Mouse (Mus musculus) myocyte (in vitro differentiated cells): ENCODE measurements around the gene Plekhh3. TPM values are rescaled to one million over a fixed set of nuclear protein-coding genes. Genes with fewer than 3 reads are reported as not detected.

Experiments used
- H3K27me3 ChIP-seq: one replicate; pipeline ENCODE4 v1.6.1; 2011; ENCODE audit not compliant: control insufficient read depth, insufficient read depth, insufficient read length
- H3K36me3 ChIP-seq: one replicate; pipeline ENCODE4 v1.6.1; 2011; ENCODE audit not compliant: control insufficient read depth, insufficient read depth
- H3K4me2 ChIP-seq: one replicate; pipeline ENCODE4 v1.6.1; 2011; ENCODE audit warnings: low read depth, control low read depth
- H3K4me3 ChIP-seq: one replicate; pipeline ENCODE4 v1.5.1; 2011; ENCODE audit warnings: mild to moderate bottlenecking, control low read depth, moderate library complexity
- H3K79me2 ChIP-seq: one replicate; pipeline ENCODE4 v1.6.1; 2011; ENCODE audit not compliant: control insufficient read depth, insufficient read depth
- H3ac ChIP-seq: one replicate; pipeline ENCODE4 v1.6.1; 2011; ENCODE audit not compliant: control insufficient read depth, insufficient read length
- CEBPB ChIP-seq: IDR thresholded peaks from 2 replicates; pipeline ENCODE4 v1.6.1; 2011; ENCODE audit warnings: mild to moderate bottlenecking, moderate library complexity; ENCODE audit not compliant: poor library complexity, insufficient read depth, severe bottlenecking
- E2F4 ChIP-seq: IDR thresholded peaks from one replicate; pipeline ENCODE4 v1.6.1; 2011; ENCODE audit warnings: mild to moderate bottlenecking, control low read depth, moderate library complexity; ENCODE audit not compliant: insufficient read depth
- MAX ChIP-seq: IDR thresholded peaks from one replicate; pipeline ENCODE4 v1.6.1; 2011; ENCODE audit warnings: low read depth, mild to moderate bottlenecking, control low read depth
- MYOD1 ChIP-seq, 3 experiments: IDR thresholded peaks; one replicate each; pipeline ENCODE4 v1.6.1; 2011; ENCODE audit warnings: control low read depth in 2 of 3, low read depth in 2 of 3, mild to moderate bottlenecking in 2 of 3, moderate library complexity in 1 of 3; ENCODE audit not compliant: insufficient read length in 2 of 3, control insufficient read depth in 1 of 3
- MYOG ChIP-seq, 3 experiments: IDR thresholded peaks; one replicate each; pipeline ENCODE4 v1.6.1; 2011; ENCODE audit warnings: control low read depth in 2 of 3, low read depth in 2 of 3, mild to moderate bottlenecking in 2 of 3; ENCODE audit not compliant: insufficient read length in 2 of 3, control insufficient read depth in 1 of 3, insufficient read depth in 1 of 3
- POLR2A ChIP-seq: IDR thresholded peaks from one replicate; pipeline ENCODE4 v1.6.1; 2011; ENCODE audit warnings: low read depth, mild to moderate bottlenecking, control low read depth, moderate library complexity; ENCODE audit not compliant: insufficient read length
- POLR2AphosphoS2 ChIP-seq: IDR thresholded peaks from one replicate; pipeline ENCODE4 v1.6.1; 2011; ENCODE audit warnings: low read depth, control low read depth; ENCODE audit not compliant: insufficient read length
- REST ChIP-seq: IDR thresholded peaks from one replicate; pipeline ENCODE4 v1.6.1; 2011; ENCODE audit warnings: mild to moderate bottlenecking, control low read depth, moderate library complexity; ENCODE audit not compliant: insufficient read depth, insufficient read length
- SRF ChIP-seq: IDR thresholded peaks from one replicate; pipeline ENCODE4 v1.6.1; 2011; ENCODE audit warnings: low read depth; ENCODE audit not compliant: control insufficient read depth, insufficient read length
- TCF12 ChIP-seq: IDR thresholded peaks from one replicate; pipeline ENCODE4 v1.6.1; 2011; ENCODE audit warnings: mild to moderate bottlenecking, control low read depth; ENCODE audit not compliant: poor library complexity, insufficient read depth, severe bottlenecking
- TCF3 ChIP-seq: IDR thresholded peaks from one replicate; pipeline ENCODE4 v1.6.1; 2011; ENCODE audit warnings: low read depth, control low read depth; ENCODE audit not compliant: insufficient read length
- USF1 ChIP-seq: IDR thresholded peaks from one replicate; pipeline ENCODE4 v1.6.1; 2011; ENCODE audit warnings: low read depth, mild to moderate bottlenecking, control low read depth, moderate library complexity
- polyA plus RNA-seq: library from polyadenylated mRNA; unstranded; fragments of >200 nt; fragmentation: generic; extraction: Trizol; gene quantifications from one replicate; pipeline ENCODE4 v1.2.1, GENCODE M21; 2012; ENCODE audit warnings: missing spikeins

Plekhh3 gene
- polyA plus RNA-seq, 1 experiment: 53.6 TPM

DNA sequence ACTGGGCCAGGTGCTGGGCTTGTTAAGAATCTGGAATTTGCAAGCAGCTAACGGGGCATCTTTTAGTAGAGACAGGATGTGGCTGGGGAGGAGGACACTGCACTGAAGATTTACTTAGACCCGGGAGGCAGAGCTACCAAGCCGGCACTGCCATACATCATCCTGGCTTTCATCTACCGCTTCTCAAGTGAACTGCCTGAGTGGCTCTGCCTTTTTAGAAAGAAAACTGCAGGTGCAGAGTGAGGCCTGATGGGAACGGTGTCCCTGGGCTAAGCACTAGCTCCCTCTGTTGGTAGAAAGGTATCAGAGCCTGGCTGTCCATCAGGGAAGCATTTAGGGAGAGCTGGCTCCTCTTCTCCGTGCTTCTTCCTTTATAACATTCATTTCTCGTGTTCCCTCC lies 29.8 kb upstream of the Plekhh3 start:
- Histone ChIP-seq H3K79me2 (no peaks in the 10 kb centered on the region), H3K4me3 (no peak overlapping the region), H3ac (no peak overlapping the region), H3K27me3 (no peaks in the 10 kb centered on the region), H3K36me3 (peaks cover 34% of the 10 kb centered on the region), H3K4me2 (no peak overlapping the region)
- TF ChIP-seq E2F4: no peak
- no peak for TF ChIP-seq POLR2AphosphoS2
- TF ChIP-seq USF1: no peak

DNA sequence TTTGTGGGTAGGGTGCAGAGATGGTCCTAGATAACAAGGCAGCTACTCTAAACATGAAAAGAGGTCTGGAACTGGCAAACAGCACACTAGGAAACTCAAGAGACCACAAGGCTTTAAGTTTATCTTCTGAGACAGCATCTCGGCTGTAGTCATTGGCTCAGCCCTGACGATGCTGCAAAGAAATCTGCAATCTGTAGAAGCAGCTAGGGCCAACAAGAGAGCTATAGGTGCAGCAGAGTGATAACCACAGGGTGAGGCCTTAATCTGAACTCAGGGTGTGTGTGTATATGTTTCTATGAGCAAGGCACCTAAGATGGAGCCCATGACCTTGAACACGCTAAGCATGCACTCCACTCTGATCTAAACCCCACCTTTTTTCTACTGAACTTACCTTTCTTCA lies 28.4 kb upstream of the Plekhh3 start:
- H3K4me2 ChIP-seq: no peak overlapping the region
- no peak overlapping the region for H3ac ChIP-seq
- H3K36me3 ChIP-seq: peaks cover 34% of the 10 kb centered on the region
- no peaks in the 10 kb centered on the region for H3K79me2 ChIP-seq
- no peaks in the 10 kb centered on the region for H3K27me3 ChIP-seq
- H3K4me3 ChIP-seq: no peak overlapping the region
- TF ChIP-seq TCF12 (no peak), E2F4 (no peak), CEBPB (no peak), MYOD1 (IDR thresholded peaks at IDR 0.05; ENCODE audit: control insufficient read depth in 1 of 3, insufficient read length in 2 of 3, low read depth in 2 of 3) (no peak), USF1 (no peak), MYOG (IDR thresholded peaks at IDR 0.05; ENCODE audit: control insufficient read depth in 1 of 3, insufficient read depth in 1 of 3, insufficient read length in 2 of 3, low read depth in 2 of 3) (no peak), REST (no peak), TCF3 (no peak), SRF (no peak), POLR2AphosphoS2 (no peak), MAX (no peak), POLR2A (no peak)

DNA sequence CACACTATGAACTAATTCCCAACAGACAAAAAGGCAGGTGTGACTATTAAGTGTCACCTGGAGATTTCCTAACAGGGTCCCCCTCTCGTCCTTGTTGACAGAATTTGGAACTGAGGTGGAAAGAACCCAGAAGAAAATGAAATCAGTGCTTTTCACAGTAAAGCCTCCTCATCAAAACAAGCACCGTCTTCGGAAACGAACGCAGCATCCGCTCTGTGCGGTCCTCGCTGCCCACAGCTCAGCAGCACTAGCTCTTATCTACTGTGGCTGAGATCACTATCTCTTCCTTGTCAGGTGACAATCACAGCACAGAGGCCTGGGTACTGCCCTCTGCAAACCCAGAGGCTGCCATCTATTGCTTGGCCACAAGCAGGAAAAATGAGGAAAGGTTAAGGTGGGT lies 25.0 kb upstream of the Plekhh3 start:
- Histone ChIP-seq H3K4me3 (no peak overlapping the region), H3K36me3 (peaks cover 16% of the 10 kb centered on the region), H3ac (no peak overlapping the region), H3K27me3 (no peaks in the 10 kb centered on the region), H3K79me2 (no peaks in the 10 kb centered on the region), H3K4me2 (no peak overlapping the region)
- TF ChIP-seq E2F4 (no peak), MYOG (IDR thresholded peaks at IDR 0.05; ENCODE audit: control insufficient read depth in 1 of 3, insufficient read depth in 1 of 3, insufficient read length in 2 of 3, low read depth in 2 of 3) (no peak), MAX (no peak)

DNA sequence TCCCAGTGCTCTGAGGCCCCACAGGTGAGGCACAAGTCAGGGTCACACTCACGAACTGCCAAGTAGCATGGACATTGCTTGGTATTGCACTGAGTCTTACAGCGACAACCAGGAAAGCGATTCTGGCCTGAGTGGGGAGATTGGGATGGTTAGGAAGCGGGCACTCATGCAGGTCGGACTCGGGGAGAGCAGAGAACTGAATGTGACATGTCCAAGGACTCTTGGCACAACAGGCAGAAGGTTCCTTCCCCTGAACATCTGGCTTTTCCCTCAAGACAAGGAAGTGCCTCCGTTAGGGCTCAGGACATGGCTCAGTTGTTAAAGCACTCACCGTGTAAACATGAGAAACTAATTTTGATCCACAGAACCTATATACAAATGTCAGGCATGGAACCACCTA lies 24.4 kb upstream of the Plekhh3 start:
- Histone ChIP-seq H3K27me3 (no peaks in the 10 kb centered on the region), H3ac (no peak overlapping the region), H3K4me3 (no peak overlapping the region), H3K4me2 (no peak overlapping the region), H3K79me2 (no peaks in the 10 kb centered on the region), H3K36me3 (peaks cover 16% of the 10 kb centered on the region)
- TF ChIP-seq POLR2AphosphoS2 (no peak), POLR2A (no peak), MYOG (IDR thresholded peaks at IDR 0.05; ENCODE audit: control insufficient read depth in 1 of 3, insufficient read depth in 1 of 3, insufficient read length in 2 of 3, low read depth in 2 of 3) (no peak), MYOD1 (IDR thresholded peaks at IDR 0.05; ENCODE audit: control insufficient read depth in 1 of 3, insufficient read length in 2 of 3, low read depth in 2 of 3) (no peak), CEBPB (no peak), USF1 (no peak), E2F4 (no peak), MAX (no peak), SRF (no peak), TCF3 (no peak), REST (no peak), TCF12 (no peak)

DNA sequence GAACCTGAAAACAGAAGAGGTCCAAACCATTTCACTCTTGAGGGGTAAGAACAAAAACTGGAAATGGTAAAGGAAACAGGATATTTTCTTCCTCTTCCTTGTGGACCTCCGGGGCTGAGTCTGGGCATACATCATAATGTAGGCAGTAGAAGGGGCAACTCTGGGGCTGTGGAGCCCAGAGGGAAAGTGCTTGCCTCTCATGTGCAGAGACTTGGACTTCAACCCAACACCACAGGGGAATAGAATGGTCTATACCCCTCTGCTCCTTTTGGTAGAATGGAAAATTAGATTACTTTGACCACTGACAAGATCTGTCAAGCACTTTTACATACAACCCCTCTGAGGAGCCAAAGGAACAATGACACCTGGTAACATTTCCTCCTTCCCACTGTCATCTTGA lies 23.9 kb upstream of the Plekhh3 start:
- Histone ChIP-seq H3ac (no peak overlapping the region), H3K4me2 (no peak overlapping the region), H3K79me2 (no peaks in the 10 kb centered on the region), H3K4me3 (no peak overlapping the region), H3K27me3 (no peaks in the 10 kb centered on the region), H3K36me3 (peaks cover 16% of the 10 kb centered on the region)
- TF ChIP-seq POLR2A: no peak
- no peak for TF ChIP-seq MYOG (IDR thresholded peaks at IDR 0.05; ENCODE audit: control insufficient read depth in 1 of 3, insufficient read depth in 1 of 3, insufficient read length in 2 of 3, low read depth in 2 of 3)
- TF ChIP-seq SRF: no peak

DNA sequence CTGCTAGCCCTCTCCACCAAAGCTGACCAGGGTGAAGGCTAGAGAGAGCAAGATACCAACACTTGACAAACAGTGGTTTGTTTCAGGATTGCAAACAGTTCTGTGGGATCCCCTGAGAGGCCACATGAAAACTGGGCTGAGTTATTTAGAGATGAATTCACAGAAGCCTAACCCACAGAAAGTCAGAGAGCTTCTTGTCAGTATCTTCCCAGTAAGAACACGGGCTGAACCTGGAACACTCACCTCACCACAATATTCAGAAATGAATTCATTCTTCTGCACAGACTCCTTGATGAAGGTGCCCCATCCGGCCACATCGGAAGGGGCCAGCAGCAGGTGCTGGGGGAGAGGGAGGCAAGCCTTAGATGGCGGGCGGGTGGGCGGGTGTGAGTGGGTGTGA lies 23.5 kb upstream of the Plekhh3 start:
- no peak overlapping the region for H3K4me2 ChIP-seq
- no peaks in the 10 kb centered on the region for H3K27me3 ChIP-seq
- no peak overlapping the region for H3K4me3 ChIP-seq
- no peaks in the 10 kb centered on the region for H3K79me2 ChIP-seq
- H3K36me3 ChIP-seq: peaks cover 14% of the 10 kb centered on the region
- TF ChIP-seq CEBPB: no peak
- no peak for TF ChIP-seq USF1
- TF ChIP-seq TCF12: no peak
- no peak for TF ChIP-seq TCF3
- no peak for TF ChIP-seq POLR2AphosphoS2
- TF ChIP-seq MAX: no peak
- TF ChIP-seq MYOG (IDR thresholded peaks at IDR 0.05; ENCODE audit: control insufficient read depth in 1 of 3, insufficient read depth in 1 of 3, insufficient read length in 2 of 3, low read depth in 2 of 3): no peak
- no peak overlapping the region for H3ac ChIP-seq
